Mouse (Mus musculus) induced T-regulatory cell, adult 2 months (primary cell): Measurements from ENCODE around the gene Nlgn1.

Experiments
- DNase-seq: peaks from one replicate; pipeline ENCODE4 v3.0.0-alpha.2; 2012; ENCODE audit warnings: low read depth

Nlgn1 gene

GRCm38 (mm10) chr3:26201410-26201809 lies 130.8 kb downstream of the Nlgn1 start:
- DNase-seq, result no peak

GRCm38 (mm10) chr3:26194970-26195369 lies 137.3 kb downstream of the Nlgn1 start:
- DNase-seq, result no peak

DNA sequence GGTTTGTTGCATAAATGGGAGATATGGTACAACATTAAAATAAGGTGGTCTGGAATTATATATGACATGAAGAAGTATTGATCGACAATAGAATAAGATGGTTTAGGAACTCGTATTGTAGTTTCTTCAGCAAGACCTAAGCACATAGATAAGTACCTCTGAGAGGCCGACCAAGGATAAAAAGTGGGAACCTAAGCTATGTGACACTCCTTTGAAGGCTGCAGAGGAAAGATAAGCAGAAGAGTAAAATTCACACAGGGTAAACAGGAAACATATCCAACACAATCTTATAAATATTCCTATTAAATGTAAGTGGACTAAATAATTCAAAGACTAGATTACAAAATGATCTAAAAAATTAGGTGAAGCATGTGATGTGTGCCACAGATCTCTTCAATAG lies 151.2 kb downstream of the Nlgn1 start:
- no peak for DNase-seq

GRCm38 (mm10) chr3:26175371-26175770 lies 156.9 kb downstream of the Nlgn1 start:
- no peak for DNase-seq

DNA sequence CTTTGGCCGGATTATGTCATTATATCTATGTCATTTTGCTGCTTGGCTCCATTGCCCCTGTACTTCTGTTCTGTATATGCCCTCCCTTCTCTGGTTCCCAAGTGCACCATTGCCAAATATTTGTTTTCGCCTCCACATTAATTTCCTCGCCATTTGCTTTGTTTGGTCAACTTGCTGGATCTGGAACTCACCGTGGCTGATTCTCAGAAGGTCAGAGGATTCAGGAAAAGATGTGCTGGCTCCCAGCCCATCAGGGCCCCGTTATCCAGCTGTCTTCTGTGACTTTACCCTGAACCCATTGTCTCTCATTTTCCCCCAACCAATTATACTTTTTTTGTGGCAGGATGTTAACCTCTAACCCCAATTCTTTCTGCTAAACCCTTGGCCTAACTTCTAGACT lies 158.0 kb downstream of the Nlgn1 start:
- DNase-seq, result no peak

- no peak for DNase-seq
Measured at GRCm38 (mm10) chr3:26173613-26174012, 158.6 kb downstream of the Nlgn1 start.

GRCm38 (mm10) chr3:26166711-26167110 lies 165.5 kb downstream of the Nlgn1 start:
- DNase-seq, result no peak

- DNase-seq, result no peak
Measured at GRCm38 (mm10) chr3:26153782-26154181, 178.5 kb downstream of the Nlgn1 start.

- DNase-seq, result no peak
Measured at GRCm38 (mm10) chr3:26153036-26153741, 179.1 kb downstream of the Nlgn1 start.

DNA sequence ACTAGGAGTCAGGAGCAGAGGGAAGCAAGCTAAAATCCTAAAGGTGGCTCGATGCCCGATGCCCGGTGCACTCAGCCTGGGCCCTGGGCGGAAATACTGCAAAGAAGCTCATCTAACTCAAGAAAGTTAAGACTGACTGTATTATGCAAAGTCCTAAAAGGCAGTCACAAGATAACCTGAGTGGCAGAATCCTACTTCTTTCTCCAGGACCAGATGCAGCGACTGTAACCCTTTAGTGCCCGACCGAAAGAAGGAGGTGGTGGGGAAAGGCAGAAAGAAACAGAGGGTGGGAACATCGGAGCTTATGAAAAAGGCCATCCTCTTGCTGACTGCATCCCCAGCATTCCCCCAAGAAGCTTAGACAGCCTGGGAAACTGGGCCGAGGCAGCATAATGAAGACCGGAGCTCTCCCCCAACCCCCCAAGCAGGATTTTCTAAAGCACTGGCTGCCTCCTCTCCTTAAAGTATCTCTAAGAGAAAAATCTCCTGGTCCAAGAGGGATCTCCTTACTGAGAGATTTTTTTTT lies 179.7 kb downstream of the Nlgn1 start:
- DNase-seq, result no peak

- DNase-seq, result no peak
Measured at GRCm38 (mm10) chr3:26151351-26152020, 180.8 kb downstream of the Nlgn1 start.

GRCm38 (mm10) chr3:26146174-26146573 lies 186.1 kb downstream of the Nlgn1 start:
- DNase-seq, result no peak

DNA sequence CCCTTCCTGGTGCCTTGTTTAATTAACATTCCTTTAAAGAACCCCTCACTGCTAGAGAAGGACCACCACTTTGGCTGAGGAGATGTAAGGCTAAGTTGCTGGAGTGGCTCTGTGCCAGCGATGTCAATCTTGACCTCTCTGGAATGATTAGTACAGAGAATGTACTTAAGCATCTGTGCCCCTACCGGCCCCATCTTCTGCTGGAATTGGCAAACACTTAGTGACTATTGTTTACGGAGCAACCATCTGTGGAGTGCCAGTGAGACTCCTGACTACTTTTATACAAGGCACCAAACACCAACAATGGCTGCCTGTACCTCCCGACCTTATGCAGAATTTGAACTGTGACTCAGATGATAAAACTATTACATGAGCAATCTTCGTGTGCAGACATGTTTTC lies 186.8 kb downstream of the Nlgn1 start:
- DNase-seq, result no peak

- no peak for DNase-seq
Measured at GRCm38 (mm10) chr3:26141590-26141989, 190.7 kb downstream of the Nlgn1 start.

DNA sequence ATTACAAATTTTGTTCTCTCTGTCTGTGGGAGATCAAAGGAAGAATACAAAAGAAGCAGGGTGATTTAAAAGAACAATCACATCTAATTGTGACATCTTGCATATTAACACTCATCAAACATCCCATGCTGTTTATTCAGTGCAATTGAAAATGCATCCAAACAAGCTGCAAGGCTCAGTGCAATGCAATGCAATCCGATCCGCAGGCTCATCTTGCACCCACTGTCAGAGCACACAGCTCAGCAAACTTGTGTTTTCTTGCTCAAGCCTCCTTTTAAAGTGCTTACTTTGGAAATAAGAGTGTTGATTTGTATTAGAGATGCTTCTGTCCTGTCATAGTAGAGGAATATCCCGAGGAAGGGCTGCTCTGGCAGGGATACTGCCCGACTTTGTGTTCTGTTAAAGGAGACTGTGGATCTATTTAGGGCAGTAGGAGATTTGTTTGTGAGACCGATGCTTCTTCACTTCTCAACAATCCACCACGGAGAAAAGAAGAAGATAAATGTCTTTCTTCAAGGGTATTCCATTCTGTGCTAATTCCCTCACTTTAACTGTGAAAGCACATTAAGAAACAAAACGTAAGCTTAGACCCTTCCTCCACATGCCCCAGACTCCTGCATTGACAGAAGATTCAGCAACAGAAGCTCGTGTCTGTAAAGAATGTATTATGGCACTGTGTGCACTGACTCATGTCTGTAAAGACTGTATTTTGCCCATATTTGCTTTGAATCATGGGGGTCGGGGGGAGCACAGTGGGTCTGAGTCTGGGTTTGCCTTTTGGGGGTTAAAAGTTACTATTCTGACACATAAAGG lies 197.2 kb downstream of the Nlgn1 start:
- DNase-seq, result no peak

GRCm38 (mm10) chr3:26130919-26131318 lies 201.3 kb downstream of the Nlgn1 start:
- no peak for DNase-seq

DNA sequence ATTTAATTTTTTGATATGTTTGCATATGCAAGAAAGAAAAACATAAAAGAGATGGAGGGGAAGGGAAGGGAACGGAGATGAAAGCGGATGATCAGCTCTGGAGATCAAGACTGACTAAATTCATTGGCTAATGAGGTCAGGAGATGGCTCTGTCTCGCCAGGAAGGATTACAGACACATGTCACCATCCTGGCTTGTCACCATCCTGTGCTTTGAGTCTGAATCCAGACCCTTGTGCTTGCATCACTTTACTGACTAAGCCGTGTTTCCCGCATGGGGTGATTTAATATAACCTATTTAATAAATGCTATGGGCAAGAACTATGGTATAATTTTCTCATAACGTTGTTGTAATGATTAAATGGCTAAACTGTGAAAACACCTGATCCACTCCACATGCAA lies 202.8 kb downstream of the Nlgn1 start:
- no peak for DNase-seq

DNA sequence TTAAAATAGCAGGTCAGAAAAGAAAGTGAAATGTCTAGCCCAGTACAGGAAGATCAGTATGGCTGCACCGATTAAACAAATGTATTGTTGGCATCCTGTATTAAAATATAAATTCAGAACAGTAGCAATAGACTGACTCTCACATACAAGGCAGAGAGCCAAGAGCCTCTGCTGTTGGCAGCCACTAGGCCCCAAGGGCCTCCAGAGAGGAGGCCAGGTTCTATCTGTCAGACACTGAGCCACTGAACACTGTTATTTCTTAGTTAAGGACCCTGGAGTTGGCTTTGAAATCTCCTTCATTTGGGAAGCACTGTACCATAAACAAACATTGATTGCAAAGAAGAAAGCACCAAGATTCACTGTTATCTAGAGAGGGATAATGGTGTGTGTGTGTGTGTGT lies 215.2 kb downstream of the Nlgn1 start:
- DNase-seq, result no peak

DNA sequence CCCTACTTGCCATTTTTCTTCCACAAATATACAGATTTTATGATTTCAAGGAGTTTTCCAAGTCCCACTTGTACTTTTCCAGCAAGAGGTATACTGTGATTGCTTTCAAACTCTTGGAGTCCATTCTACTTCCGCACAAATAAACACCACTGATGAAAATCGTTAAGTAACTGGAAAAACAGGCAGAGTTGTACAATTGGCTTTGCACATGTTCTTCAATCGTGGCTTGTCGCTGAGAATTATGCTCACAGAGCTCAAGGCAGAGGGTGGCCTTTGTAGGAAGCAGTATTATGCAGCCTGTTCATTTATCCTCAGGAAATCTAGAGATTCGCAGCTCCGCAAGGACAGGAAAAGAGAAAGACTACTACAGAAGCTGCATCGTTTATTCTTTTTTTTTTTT lies 225.9 kb downstream of the Nlgn1 start:
- no peak for DNase-seq

- no peak for DNase-seq
Measured at GRCm38 (mm10) chr3:26105528-26105927, 226.7 kb downstream of the Nlgn1 start.

GRCm38 (mm10) chr3:26102271-26102670 lies 230.0 kb downstream of the Nlgn1 start:
- DNase-seq, result no peak

GRCm38 (mm10) chr3:26095551-26095950 lies 236.7 kb downstream of the Nlgn1 start:
- DNase-seq, result no peak

GRCm38 (mm10) chr3:26069366-26069765 lies 262.9 kb downstream of the Nlgn1 start:
- DNase-seq, result no peak
